Mouse (Mus musculus): ENCODE measurements at regions not wholly inside any gene's neighbourhood (a gene's known extent, or its start where the extent isn't known, plus 50 kb on each side); places are given as distances from the start of the nearest gene placed in this dataset.
A peak's percentile ranks its signal among the peaks of the same experiment; 100 is the strongest.

GRCm38 (mm10) chr2:95232135-95232772, 794.3 kb upstream of the Api5 start:
- Histone ChIP-seq H3K4me3 (peak overlapping the region; percentile 39), H3K27ac (peak overlapping the region; percentile 61), H3K27me3 (ENCODE audit: low read depth, poor library complexity, severe bottlenecking) (no peaks in the 10 kb centered on the region), H3K9me3 (replicated peaks) (no peaks in the 10 kb centered on the region), H3K4me1 (peaks cover 7% of the 10 kb centered on the region), H3K36me3 (no peaks in the 10 kb centered on the region)
- WGBS, result 3% methylated on average over 15 of the region's 15 CpGs
- peak; percentile 79 for DNase-seq (ENCODE audit: low spot score)

DNA sequence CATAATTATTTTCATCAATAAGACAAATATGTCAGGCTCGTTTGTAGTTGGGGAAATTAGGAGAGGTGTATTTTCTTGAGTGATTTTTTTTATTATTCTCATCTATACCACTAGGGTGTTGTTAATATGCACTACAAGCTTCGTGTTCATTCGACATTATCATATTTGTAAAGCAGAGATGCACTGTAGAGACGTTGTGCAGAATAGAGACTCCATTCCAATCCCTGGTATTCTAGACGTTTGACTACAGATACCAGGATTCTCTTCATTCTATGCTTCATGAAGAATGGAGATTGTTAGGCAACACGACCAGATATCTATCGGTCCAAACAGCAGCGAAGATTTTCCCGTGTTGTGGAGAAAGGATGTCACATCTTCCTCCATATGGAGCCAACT, 793.8 kb upstream of the Api5 start:
- H3K9me3 ChIP-seq (replicated peaks), result no peaks in the 10 kb centered on the region
- no peak overlapping the region for H3K27ac ChIP-seq
- no peak for DNase-seq (ENCODE audit: low spot score)
- H3K27me3 ChIP-seq (ENCODE audit: low read depth, poor library complexity, severe bottlenecking), result no peaks in the 10 kb centered on the region
- no peaks in the 10 kb centered on the region for H3K36me3 ChIP-seq
- peaks cover 7% of the 10 kb centered on the region for H3K4me1 ChIP-seq
- no peak overlapping the region for H3K4me3 ChIP-seq
- WGBS, result 34% methylated on average over 9 of the region's 9 CpGs

- no peak for DNase-seq (ENCODE audit: low spot score)
- Histone ChIP-seq H3K4me3 (no peak overlapping the region), H3K27ac (no peak overlapping the region), H3K4me1 (peaks cover 7% of the 10 kb centered on the region), H3K27me3 (ENCODE audit: low read depth, poor library complexity, severe bottlenecking) (no peaks in the 10 kb centered on the region), H3K36me3 (no peaks in the 10 kb centered on the region), H3K9me3 (replicated peaks) (no peaks in the 10 kb centered on the region)
- WGBS, result 92% methylated on average over 2 of the region's 2 CpGs
Observed at GRCm38 (mm10) chr2:95229386-95229785, 791.5 kb upstream of the Api5 start.

DNA sequence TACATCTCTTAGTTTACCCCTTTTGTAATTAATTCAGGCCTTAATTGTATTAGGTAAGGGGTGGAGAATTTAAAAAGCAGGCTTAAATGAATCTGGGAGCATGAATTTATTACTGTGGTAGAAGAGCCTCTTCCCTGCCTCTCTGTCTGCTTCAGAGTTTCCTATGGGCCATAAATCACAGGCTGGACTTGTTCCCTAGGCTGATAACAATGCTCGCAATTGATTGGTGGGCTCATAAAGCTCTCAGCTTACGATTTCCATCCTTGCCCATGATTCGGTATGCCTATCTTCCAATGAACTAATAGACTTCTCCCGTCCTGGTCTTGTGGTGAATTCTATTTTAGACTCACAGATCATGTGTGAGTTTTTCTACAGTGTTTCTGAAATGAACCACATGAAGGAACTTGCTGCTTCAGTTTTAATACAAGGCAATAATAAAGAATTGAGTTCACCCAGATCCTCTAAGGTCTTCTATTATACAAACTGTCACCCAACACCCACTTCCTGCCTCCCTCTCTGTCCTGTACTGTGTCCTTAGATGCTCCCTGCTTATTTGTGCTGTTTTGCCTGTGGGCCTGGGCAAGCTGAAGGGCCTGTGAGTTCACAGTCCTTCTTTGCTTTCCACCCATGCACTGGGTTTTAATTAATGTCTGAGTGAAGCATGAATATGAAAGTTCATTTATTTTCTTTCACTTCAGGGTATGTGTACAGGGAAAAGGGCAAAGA, 772.4 kb upstream of the Api5 start:
- Histone ChIP-seq H3K9me3 (replicated peaks) (no peaks in the 10 kb centered on the region), H3K27ac (no peak overlapping the region), H3K27me3 (ENCODE audit: low read depth, poor library complexity, severe bottlenecking) (no peaks in the 10 kb centered on the region), H3K36me3 (no peaks in the 10 kb centered on the region), H3K4me3 (no peak overlapping the region), H3K4me1 (no peaks in the 10 kb centered on the region)
- whole genome bisulfite sequencing, result 32% methylated on average over 4 of the region's 4 CpGs
- DNase-seq (ENCODE audit: low spot score), result no peak
